Mouse (Mus musculus) E14TG2a.4 (cell line): Measurements from ENCODE around the gene Fat3.

Source experiments
- H3K27me3 ChIP-seq: 2 replicates; pipeline ENCODE4 v1.6.1; 2014; ENCODE audit warnings: low read length, control low read depth; ENCODE audit not compliant: insufficient read depth
- H3K36me3 ChIP-seq: 2 replicates; pipeline ENCODE4 v1.6.1; 2014; ENCODE audit warnings: low read length, control low read depth; ENCODE audit not compliant: insufficient read depth
- H3K4me1 ChIP-seq: replicated peaks from 2 replicates; pipeline ENCODE4 v1.6.1; 2014; ENCODE audit warnings: low read depth, low read length, control low read depth
- H3K4me3 ChIP-seq: replicated peaks from 2 replicates; pipeline ENCODE4 v1.5.1; 2014; ENCODE audit warnings: mild to moderate bottlenecking, low read length
- H3K9me3 ChIP-seq: 2 replicates; pipeline ENCODE4 v1.6.1; 2014; ENCODE audit warnings: low read length, control low read depth
- CTCF ChIP-seq: conservative IDR thresholded peaks from 2 replicates; pipeline ENCODE4 v1.5.1; 2014; ENCODE audit warnings: low read length
- NANOG ChIP-seq: IDR thresholded peaks from 2 replicates; pipeline ENCODE4 v1.6.1; 2014; ENCODE audit warnings: borderline replicate concordance, low read length, mixed read lengths
- POU5F1 ChIP-seq: IDR thresholded peaks from 2 replicates; pipeline ENCODE4 v1.6.1; 2014; ENCODE audit warnings: low read length, borderline replicate concordance

The Fat3 gene

GRCm38 (mm10) chr9:16002991-16003390 is 498.1 kb downstream of the Fat3 start:
- Histone ChIP-seq H3K36me3 (no peaks in the 10 kb centered on the region), H3K4me3 (no peak overlapping the region), H3K4me1 (no peaks in the 10 kb centered on the region), H3K9me3 (no peaks in the 10 kb centered on the region), H3K27me3 (no peaks in the 10 kb centered on the region)
- no peak for TF ChIP-seq NANOG
- no peak for TF ChIP-seq CTCF
- TF ChIP-seq POU5F1: no peak

DNA sequence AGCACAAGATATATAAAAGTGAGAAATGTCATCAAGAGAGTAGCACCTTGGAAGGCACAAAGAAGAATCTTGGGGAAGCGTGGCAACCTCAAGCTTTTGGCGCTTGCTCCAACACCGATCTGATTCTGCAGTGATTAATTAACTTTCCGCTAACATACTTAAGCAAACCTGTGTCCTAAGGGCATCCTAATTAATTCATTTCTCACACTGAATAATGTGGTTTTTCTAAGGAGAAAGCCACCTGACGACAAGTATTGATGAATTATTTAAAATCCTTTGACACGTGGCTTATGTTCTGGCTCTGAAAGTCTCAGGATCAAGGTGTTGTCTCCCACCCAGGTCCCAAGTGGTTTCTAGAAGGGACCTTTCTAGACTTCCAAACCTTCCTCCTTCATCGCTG is 506.3 kb downstream of the Fat3 start:
- no peak overlapping the region for H3K4me3 ChIP-seq
- no peak for TF ChIP-seq POU5F1
- no peak for TF ChIP-seq NANOG
- no peak for TF ChIP-seq CTCF
- H3K4me1 ChIP-seq: no peaks in the 10 kb centered on the region
- H3K27me3 ChIP-seq: no peaks in the 10 kb centered on the region
- no peaks in the 10 kb centered on the region for H3K9me3 ChIP-seq
- H3K36me3 ChIP-seq: no peaks in the 10 kb centered on the region

DNA sequence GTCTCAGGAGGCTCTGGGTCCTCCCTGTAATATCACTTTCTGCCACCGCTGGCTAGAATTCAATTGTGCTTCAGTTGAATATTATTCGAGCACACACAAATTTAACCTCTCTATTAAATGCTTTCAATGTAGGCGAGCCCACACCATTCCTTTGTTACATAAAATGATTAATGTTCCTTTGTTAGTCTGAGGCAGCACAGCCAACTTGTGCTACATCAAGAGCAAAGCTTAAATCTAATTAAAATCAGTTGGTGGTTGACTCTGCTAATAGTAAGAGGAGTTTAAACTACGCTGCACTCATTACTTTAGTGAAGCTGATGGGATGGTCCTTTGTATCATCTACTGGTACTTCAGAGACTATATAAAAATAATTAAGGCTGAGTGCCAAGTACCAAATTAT is 506.9 kb downstream of the Fat3 start:
- H3K4me3 ChIP-seq: no peak overlapping the region
- TF ChIP-seq POU5F1 (no peak), NANOG (no peak), CTCF (no peak)
- H3K27me3 ChIP-seq: no peaks in the 10 kb centered on the region
- H3K36me3 ChIP-seq: no peaks in the 10 kb centered on the region
- H3K9me3 ChIP-seq: no peaks in the 10 kb centered on the region
- no peaks in the 10 kb centered on the region for H3K4me1 ChIP-seq

DNA sequence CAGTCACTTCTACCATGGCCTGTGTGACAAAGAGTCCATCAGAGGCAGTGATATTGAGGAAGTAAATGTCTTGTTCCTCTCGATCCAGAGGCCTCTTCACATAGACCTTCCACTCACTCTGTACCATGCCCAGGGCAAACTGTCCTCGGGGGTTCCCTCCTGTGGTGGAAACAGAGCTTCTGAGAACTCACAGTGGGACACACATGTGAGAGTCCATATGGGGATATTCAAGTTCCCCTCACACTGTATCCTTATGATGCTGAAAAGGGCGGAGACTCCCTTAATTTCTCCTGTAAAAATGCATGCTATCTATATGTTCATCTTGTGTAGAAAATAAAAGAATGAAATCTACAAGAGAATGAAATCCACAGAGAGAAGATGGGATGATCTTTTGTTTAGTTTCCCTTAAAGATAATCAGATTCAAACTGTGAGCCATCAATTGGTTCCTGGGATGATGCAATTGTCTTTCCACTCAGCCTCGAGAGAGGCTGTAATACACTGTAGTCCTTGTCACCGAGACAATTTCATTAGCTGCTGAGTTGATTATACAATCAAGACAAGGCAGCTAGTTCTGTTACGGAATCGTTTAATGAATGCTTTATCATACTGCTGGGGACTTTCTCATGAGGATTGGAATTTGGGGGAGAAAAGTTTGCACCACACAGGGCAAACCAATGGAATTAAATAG is 508.8 kb downstream of the Fat3 start:
- H3K4me3 ChIP-seq: no peak overlapping the region
- H3K9me3 ChIP-seq: no peaks in the 10 kb centered on the region
- H3K27me3 ChIP-seq: no peaks in the 10 kb centered on the region
- H3K36me3 ChIP-seq: no peaks in the 10 kb centered on the region
- TF ChIP-seq CTCF: no peak
- TF ChIP-seq NANOG: no peak
- no peak for TF ChIP-seq POU5F1
- no peaks in the 10 kb centered on the region for H3K4me1 ChIP-seq

- no peaks in the 10 kb centered on the region for H3K9me3 ChIP-seq
- no peak overlapping the region; the same call in 1 of the 2 replicates for H3K4me3 ChIP-seq
- TF ChIP-seq POU5F1 (no peak), NANOG (no peak), CTCF (no peak)
- no peaks in the 10 kb centered on the region; the same call in 1 of the 2 replicates for H3K4me1 ChIP-seq
- H3K27me3 ChIP-seq: no peaks in the 10 kb centered on the region
- no peaks in the 10 kb centered on the region for H3K36me3 ChIP-seq
Observed at GRCm38 (mm10) chr9:15978317-15978716, 522.8 kb downstream of the Fat3 start.

GRCm38 (mm10) chr9:15976959-15977663 is 524.0 kb downstream of the Fat3 start:
- no peaks in the 10 kb centered on the region; the same call in 1 of the 2 replicates for H3K4me1 ChIP-seq
- H3K36me3 ChIP-seq: no peaks in the 10 kb centered on the region
- no peaks in the 10 kb centered on the region for H3K9me3 ChIP-seq
- no peak for TF ChIP-seq CTCF
- no peak for TF ChIP-seq NANOG
- no peak for TF ChIP-seq POU5F1
- H3K4me3 ChIP-seq: no peak overlapping the region
- H3K27me3 ChIP-seq: no peaks in the 10 kb centered on the region

DNA sequence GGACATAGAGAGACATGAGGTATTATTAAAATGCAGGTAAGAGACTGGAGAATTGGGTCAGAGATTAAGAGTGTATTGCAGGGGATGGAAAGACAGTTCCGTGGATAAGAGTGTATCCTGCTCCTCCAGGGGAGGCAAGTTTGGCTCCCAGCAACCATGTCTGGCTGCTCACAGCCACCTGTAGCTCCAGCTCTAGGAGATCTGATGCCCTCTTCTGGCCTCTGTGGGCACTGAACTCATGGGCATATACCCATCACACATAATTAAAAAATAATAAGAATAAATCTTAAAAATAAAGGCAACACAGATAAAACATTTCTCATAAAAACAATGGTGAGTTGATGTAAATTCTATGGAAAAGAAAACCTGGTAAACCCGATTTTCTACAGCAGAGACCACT is 525.1 kb downstream of the Fat3 start:
- Histone ChIP-seq H3K36me3 (no peaks in the 10 kb centered on the region), H3K4me1 (no peaks in the 10 kb centered on the region; the same call in 1 of the 2 replicates), H3K4me3 (no peak overlapping the region), H3K9me3 (no peaks in the 10 kb centered on the region), H3K27me3 (no peaks in the 10 kb centered on the region)
- TF ChIP-seq POU5F1 (no peak), CTCF (no peak), NANOG (no peak)

GRCm38 (mm10) chr9:15972201-15972600 is 528.9 kb downstream of the Fat3 start:
- peaks cover 1% of the 10 kb centered on the region; the same call in 1 of the 2 replicates for H3K9me3 ChIP-seq
- TF ChIP-seq CTCF: no peak
- no peak for TF ChIP-seq NANOG
- TF ChIP-seq POU5F1: no peak
- H3K27me3 ChIP-seq: no peaks in the 10 kb centered on the region
- H3K36me3 ChIP-seq: no peaks in the 10 kb centered on the region
- H3K4me3 ChIP-seq: no peak overlapping the region
- no peaks in the 10 kb centered on the region for H3K4me1 ChIP-seq
